Mouse (Mus musculus): ENCODE measurements around the gene Zfp598. TPM values are rescaled to one million over a fixed set of nuclear protein-coding genes. Genes with fewer than 3 reads are reported as not detected.

Gene Zfp598
- polyA plus RNA-seq, 1 experiment from 2014 or later = 17.7 TPM

DNA sequence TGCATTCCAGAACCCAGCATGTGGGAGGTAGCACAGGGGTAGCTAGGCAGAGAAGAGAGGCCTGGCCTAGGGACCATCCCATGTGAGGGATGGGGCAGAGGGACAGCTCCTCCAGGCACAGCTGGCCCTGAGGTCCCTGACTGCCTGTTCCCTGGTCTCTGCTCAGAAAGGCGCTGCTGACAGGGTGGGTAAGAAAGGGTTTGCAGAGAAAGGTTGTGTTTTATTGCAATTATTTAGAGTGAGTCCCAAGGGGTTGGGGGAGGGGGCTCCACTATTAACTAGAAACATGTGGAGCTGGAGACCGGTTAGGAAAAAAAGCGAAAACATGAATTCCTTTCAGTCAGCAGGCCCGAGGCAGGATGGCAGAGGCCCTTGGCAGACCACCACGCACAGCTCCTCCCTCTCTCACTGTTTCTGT is 29.9 kb upstream of the Zfp598 start:
- 82% methylated on average over 5 of the region's 5 CpGs for WGBS
- H3K9me3 ChIP-seq = no peaks in the 10 kb centered on the region
- peaks cover 8% of the 10 kb centered on the region; the same call in 1 of the 2 replicates for H3K4me1 ChIP-seq (replicated peaks)
- peak overlapping the region; percentile 67 for H3K27ac ChIP-seq
- no peak overlapping the region for H3K4me2 ChIP-seq
- peak overlapping the region; percentile 51 for H3K9ac ChIP-seq
- H3K27me3 ChIP-seq = no peaks in the 10 kb centered on the region
- ATAC-seq (ENCODE audit: low FRiP score) = no peak
- H3K36me3 ChIP-seq = peaks cover 20% of the 10 kb centered on the region
- no peak overlapping the region for H3K4me3 ChIP-seq

- peaks cover 10% of the 10 kb centered on the region; the same call in 1 of the 2 replicates for H3K4me1 ChIP-seq (replicated peaks)
- H3K4me2 ChIP-seq = no peak overlapping the region
- H3K9ac ChIP-seq = peak overlapping the region; percentile 51; the same call in 1 of the 2 replicates
- H3K9me3 ChIP-seq = no peaks in the 10 kb centered on the region
- H3K36me3 ChIP-seq = peaks cover 20% of the 10 kb centered on the region
- H3K4me3 ChIP-seq = no peak overlapping the region
- ATAC-seq (ENCODE audit: low FRiP score) = no peak
- 0 out of 2 replicates have a peak overlapping the region, but pooled peaks have one; percentile 23 for H3K27ac ChIP-seq
- WGBS = 84% methylated on average over 7 of the region's 7 CpGs
- no peaks in the 10 kb centered on the region for H3K27me3 ChIP-seq
These were observed 29.4 kb upstream of the Zfp598 start for GRCm38 (mm10) chr17:24640119-24640518.

GRCm38 (mm10) chr17:24640581-24640980 is 28.9 kb upstream of the Zfp598 start:
- Histone ChIP-seq H3K4me1 (replicated peaks) (peaks cover 10% of the 10 kb centered on the region; the same call in 1 of the 2 replicates), H3K4me2 (no peak overlapping the region), H3K27me3 (no peaks in the 10 kb centered on the region), H3K36me3 (peaks cover 20% of the 10 kb centered on the region), H3K27ac (no peak overlapping the region), H3K9ac (no peak overlapping the region), H3K4me3 (no peak overlapping the region), H3K9me3 (no peaks in the 10 kb centered on the region)
- ATAC-seq (ENCODE audit: low FRiP score) = no peak
- 93% methylated on average over 15 of the region's 15 CpGs for WGBS

- H3K27ac ChIP-seq = no peak overlapping the region
These were observed 27.5 kb upstream of the Zfp598 start for GRCm38 (mm10) chr17:24641944-24642343.

GRCm38 (mm10) chr17:24642791-24643343 is 26.6 kb upstream of the Zfp598 start:
- H3K36me3 ChIP-seq = peaks cover 20% of the 10 kb centered on the region
- H3K9me3 ChIP-seq = no peaks in the 10 kb centered on the region
- H3K4me2 ChIP-seq = no peak overlapping the region
- peaks cover 13% of the 10 kb centered on the region; the same call in 1 of the 2 replicates for H3K4me1 ChIP-seq (replicated peaks)
- H3K27me3 ChIP-seq = peaks cover 6% of the 10 kb centered on the region; the same call in 1 of the 2 replicates
- H3K9ac ChIP-seq = peak overlapping the region; percentile 35; the same call in 1 of the 2 replicates
- WGBS = 86% methylated on average over 6 of the region's 6 CpGs
- ATAC-seq (ENCODE audit: low FRiP score) = no peak
- no peak overlapping the region for H3K4me3 ChIP-seq
- no peak overlapping the region for H3K27ac ChIP-seq

More at GRCm38 (mm10) chr17:24641944-24642343, 27.5 kb upstream of the Zfp598 start:
- 90% methylated on average over 14 of the region's 14 CpGs for WGBS
- H3K9me3 ChIP-seq = no peaks in the 10 kb centered on the region
- H3K4me1 ChIP-seq (replicated peaks) = peaks cover 10% of the 10 kb centered on the region; the same call in 1 of the 2 replicates
- ATAC-seq (ENCODE audit: low FRiP score) = no peak
- H3K9ac ChIP-seq = no peak overlapping the region
- H3K4me3 ChIP-seq = no peak overlapping the region
- H3K4me2 ChIP-seq = no peak overlapping the region
- H3K27me3 ChIP-seq = no peaks in the 10 kb centered on the region
- H3K36me3 ChIP-seq = peaks cover 20% of the 10 kb centered on the region

- H3K27me3 ChIP-seq = peaks cover 19% of the 10 kb centered on the region
- no peak overlapping the region for H3K4me2 ChIP-seq
- no peak for ATAC-seq (ENCODE audit: low FRiP score)
- peak overlapping the region; percentile 43; the same call in 1 of the 2 replicates for H3K9ac ChIP-seq
- peaks cover 12% of the 10 kb centered on the region for H3K36me3 ChIP-seq
- no peaks in the 10 kb centered on the region for H3K9me3 ChIP-seq
- WGBS = 58% methylated on average over 7 of the region's 7 CpGs
- H3K4me1 ChIP-seq (replicated peaks) = peaks cover 20% of the 10 kb centered on the region
- H3K4me3 ChIP-seq = no peak overlapping the region
- H3K27ac ChIP-seq = peak overlapping the region; percentile 71
These were observed 25.3 kb upstream of the Zfp598 start for GRCm38 (mm10) chr17:24644030-24644715.

DNA sequence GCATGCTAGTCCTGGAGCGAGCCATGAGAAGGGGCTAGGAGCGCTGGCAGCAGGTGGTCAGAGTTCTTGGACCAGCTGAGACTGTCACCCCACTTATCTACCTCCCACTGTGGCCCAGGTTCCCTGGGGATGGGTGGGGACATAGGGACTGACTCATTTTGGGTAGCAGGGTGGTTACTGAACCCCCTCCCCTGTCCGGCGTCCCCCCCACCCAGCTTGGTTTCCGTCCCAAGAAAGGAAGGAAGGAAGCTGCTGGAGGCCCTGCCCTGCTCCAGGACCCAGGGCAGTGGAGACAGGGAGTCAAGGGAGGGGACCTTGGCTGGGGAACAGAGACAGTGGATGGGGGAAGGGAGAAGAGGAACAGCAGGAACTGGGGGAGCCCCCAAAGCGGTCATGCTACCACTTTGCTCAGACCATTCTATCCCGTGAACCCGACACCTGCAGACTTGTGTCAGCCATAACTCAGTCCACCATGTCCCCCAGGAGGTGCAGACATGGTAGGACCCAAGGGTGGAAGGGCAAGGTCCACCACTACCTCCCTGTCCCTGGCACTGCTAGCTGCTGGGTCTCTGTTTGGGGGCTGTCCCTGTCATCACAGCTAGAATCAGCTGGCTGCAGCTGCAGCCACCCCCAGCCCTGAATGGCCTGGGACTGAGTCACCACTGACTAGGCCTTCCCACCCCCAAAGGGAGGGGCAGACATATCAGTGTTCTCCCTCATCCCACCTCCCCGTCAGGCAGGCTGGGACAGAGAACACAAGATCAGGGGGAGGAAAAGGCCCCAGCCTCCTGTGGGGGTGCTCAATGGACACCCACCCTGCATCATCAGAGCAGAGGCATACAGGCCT is 24.4 kb upstream of the Zfp598 start:
- H3K27ac ChIP-seq = peak overlapping the region; percentile 71
- H3K4me2 ChIP-seq = no peak overlapping the region
- H3K9me3 ChIP-seq = no peaks in the 10 kb centered on the region
- no peak overlapping the region for H3K4me3 ChIP-seq
- H3K4me1 ChIP-seq (replicated peaks) = peaks cover 30% of the 10 kb centered on the region
- peaks cover 26% of the 10 kb centered on the region for H3K27me3 ChIP-seq
- peak overlapping the region; percentile 43; the same call in 1 of the 2 replicates for H3K9ac ChIP-seq
- 81% methylated on average over 7 of the region's 9 CpGs for WGBS
- no peak for ATAC-seq (ENCODE audit: low FRiP score)
- H3K36me3 ChIP-seq = peaks cover 8% of the 10 kb centered on the region

GRCm38 (mm10) chr17:24645916-24646315 is 23.6 kb upstream of the Zfp598 start:
- no peaks in the 10 kb centered on the region for H3K9me3 ChIP-seq
- no peak overlapping the region for H3K9ac ChIP-seq
- H3K4me1 ChIP-seq (replicated peaks) = peaks cover 35% of the 10 kb centered on the region
- no peak overlapping the region for H3K4me3 ChIP-seq
- 88% methylated on average over 3 of the region's 3 CpGs for WGBS
- H3K27ac ChIP-seq = peak overlapping the region; percentile 71; the same call in 1 of the 2 replicates
- peaks cover 34% of the 10 kb centered on the region for H3K27me3 ChIP-seq
- ATAC-seq (ENCODE audit: low FRiP score) = no peak
- 0 out of 2 replicates have a peak, but pooled peaks cover under 1% of the 10 kb centered on the region for H3K36me3 ChIP-seq
- no peak overlapping the region for H3K4me2 ChIP-seq

- no peak overlapping the region for H3K4me3 ChIP-seq
- 87% methylated on average over 4 of the region's 4 CpGs for WGBS
- no peak for ATAC-seq (ENCODE audit: low FRiP score)
- no peak overlapping the region for H3K4me2 ChIP-seq
- H3K27me3 ChIP-seq = peaks cover 38% of the 10 kb centered on the region
- no peak overlapping the region for H3K9ac ChIP-seq
- no peak overlapping the region for H3K27ac ChIP-seq
- no peaks in the 10 kb centered on the region for H3K9me3 ChIP-seq
- no peaks in the 10 kb centered on the region for H3K36me3 ChIP-seq
- H3K4me1 ChIP-seq (replicated peaks) = peaks cover 35% of the 10 kb centered on the region
These were observed 23.1 kb upstream of the Zfp598 start for GRCm38 (mm10) chr17:24646381-24646780.

- Histone ChIP-seq H3K4me3 (no peak overlapping the region), H3K27ac (0 out of 2 replicates have a peak overlapping the region, but pooled peaks have one; percentile 14), H3K4me1 (replicated peaks) (peaks cover 35% of the 10 kb centered on the region), H3K4me2 (no peak overlapping the region), H3K27me3 (peaks cover 49% of the 10 kb centered on the region), H3K9me3 (no peaks in the 10 kb centered on the region), H3K9ac (0 out of 2 replicates have a peak overlapping the region, but pooled peaks have one; percentile 0), H3K36me3 (no peaks in the 10 kb centered on the region)
- WGBS = 80% methylated on average over 11 of the region's 11 CpGs
- ATAC-seq (ENCODE audit: low FRiP score) = no peak
These were observed 22.0 kb upstream of the Zfp598 start for GRCm38 (mm10) chr17:24647493-24647892.

GRCm38 (mm10) chr17:24648731-24649377 is 20.6 kb upstream of the Zfp598 start:
- Histone ChIP-seq H3K4me3 (peak overlapping the region; percentile 72), H3K4me1 (replicated peaks) (peaks cover 37% of the 10 kb centered on the region), H3K9me3 (no peaks in the 10 kb centered on the region), H3K27ac (peak overlapping the region; percentile 15; the same call in 1 of the 2 replicates), H3K9ac (peak overlapping the region; percentile 90; the same call in 1 of the 2 replicates), H3K4me2 (peak overlapping the region; percentile 96), H3K36me3 (no peaks in the 10 kb centered on the region), H3K27me3 (peaks cover 57% of the 10 kb centered on the region)
- ATAC-seq (ENCODE audit: low FRiP score) = no peak
- 72% methylated on average over 10 of the region's 10 CpGs for WGBS
